Mouse (Mus musculus): ENCODE measurements around the gene Exosc2. TPM values are rescaled to one million over a fixed set of nuclear protein-coding genes. Genes with fewer than 3 reads are reported as not detected.
"Not testable (repeated sequence)": the region's sequence is repeated elsewhere in the genome, so short reads cannot be mapped to it uniquely, and the experiment has no call there.

Gene Exosc2
- polyA plus RNA-seq, 1 experiment from 2014 or later, result 44.0 TPM

- H3K4me3 ChIP-seq (replicated peaks; ENCODE audit: low read length), result no peak overlapping the region
- H3K4me2 ChIP-seq (ENCODE audit: low read length), result no peak overlapping the region
- no peak overlapping the region for H3K27ac ChIP-seq (ENCODE audit: low read length)
- H3K9ac ChIP-seq (replicated peaks; ENCODE audit: low read depth, low read length), result no peak overlapping the region
- H3K9me3 ChIP-seq (ENCODE audit: control insufficient read depth, low read length), result no peaks in the 10 kb centered on the region
- H3K27me3 ChIP-seq (replicated peaks; ENCODE audit: control insufficient read depth, insufficient read depth, low read length), result peaks cover 2% of the 10 kb centered on the region
- no peaks in the 10 kb centered on the region for H3K36me3 ChIP-seq (ENCODE audit: control insufficient read depth, insufficient read depth)
- no peaks in the 10 kb centered on the region for H3K4me1 ChIP-seq (replicated peaks; ENCODE audit: control insufficient read depth, insufficient read depth, low read length)
- no peak for ATAC-seq
- WGBS, result 72% methylated on average over 8 of the region's 8 CpGs
Measured at GRCm38 (mm10) chr2:31662939-31663803, 7.3 kb upstream of the Exosc2 start.

GRCm38 (mm10) chr2:31663804-31664180 is 6.7 kb upstream of the Exosc2 start:
- Histone ChIP-seq H3K27ac (ENCODE audit: low read length) (no peak overlapping the region), H3K27me3 (replicated peaks; ENCODE audit: control insufficient read depth, insufficient read depth, low read length) (peaks cover 2% of the 10 kb centered on the region), H3K9ac (replicated peaks; ENCODE audit: low read depth, low read length) (no peak overlapping the region), H3K4me2 (ENCODE audit: low read length) (no peak overlapping the region), H3K4me1 (replicated peaks; ENCODE audit: control insufficient read depth, insufficient read depth, low read length) (no peaks in the 10 kb centered on the region), H3K4me3 (replicated peaks; ENCODE audit: low read length) (no peak overlapping the region), H3K9me3 (ENCODE audit: control insufficient read depth, low read length) (no peaks in the 10 kb centered on the region), H3K36me3 (ENCODE audit: control insufficient read depth, insufficient read depth) (no peaks in the 10 kb centered on the region)
- ATAC-seq, result no peak
- WGBS, result 98% methylated on average over 1 of the region's 1 CpGs

- Histone ChIP-seq H3K27me3 (replicated peaks; ENCODE audit: control insufficient read depth, insufficient read depth, low read length) (0 out of 2 replicates have a peak, but pooled peaks cover 2% of the 10 kb centered on the region), H3K27ac (ENCODE audit: low read length) (no peak overlapping the region), H3K4me3 (replicated peaks; ENCODE audit: low read length) (no peak overlapping the region), H3K4me2 (ENCODE audit: low read length) (no peak overlapping the region), H3K4me1 (replicated peaks; ENCODE audit: control insufficient read depth, insufficient read depth, low read length) (peaks cover 11% of the 10 kb centered on the region), H3K9ac (replicated peaks; ENCODE audit: low read depth, low read length) (no peak overlapping the region), H3K9me3 (ENCODE audit: control insufficient read depth, low read length) (no peaks in the 10 kb centered on the region), H3K36me3 (ENCODE audit: control insufficient read depth, insufficient read depth) (no peaks in the 10 kb centered on the region)
- ATAC-seq, result no peak
- 25% methylated on average over 4 of the region's 4 CpGs for WGBS
Measured at GRCm38 (mm10) chr2:31667332-31667731, 3.2 kb upstream of the Exosc2 start.

GRCm38 (mm10) chr2:31678641-31679040 is 8.1 kb downstream of the Exosc2 start:
- H3K27ac ChIP-seq (ENCODE audit: low read length), result no peak overlapping the region
- H3K36me3 ChIP-seq (ENCODE audit: control insufficient read depth, insufficient read depth), result peaks cover 24% of the 10 kb centered on the region
- H3K27me3 ChIP-seq (replicated peaks; ENCODE audit: control insufficient read depth, insufficient read depth, low read length), result no peaks in the 10 kb centered on the region
- no peak for ATAC-seq
- no peak overlapping the region for H3K9ac ChIP-seq (replicated peaks; ENCODE audit: low read depth, low read length)
- WGBS, result 93% methylated on average over 6 of the region's 6 CpGs
- no peaks in the 10 kb centered on the region for H3K4me1 ChIP-seq (replicated peaks; ENCODE audit: control insufficient read depth, insufficient read depth, low read length)
- no peak overlapping the region for H3K4me3 ChIP-seq (replicated peaks; ENCODE audit: low read length)
- no peaks in the 10 kb centered on the region for H3K9me3 ChIP-seq (ENCODE audit: control insufficient read depth, low read length)
- no peak overlapping the region for H3K4me2 ChIP-seq (ENCODE audit: low read length)

GRCm38 (mm10) chr2:31681051-31681707 is 10.7 kb downstream of the Exosc2 start:
- ATAC-seq; H3K9ac ChIP-seq (replicated peaks; ENCODE audit: low read depth, low read length); H3K27ac ChIP-seq (ENCODE audit: low read length); H3K9me3 ChIP-seq (ENCODE audit: control insufficient read depth, low read length); H3K4me2 ChIP-seq (ENCODE audit: low read length); H3K27me3 ChIP-seq (replicated peaks; ENCODE audit: control insufficient read depth, insufficient read depth, low read length); H3K4me3 ChIP-seq (replicated peaks; ENCODE audit: low read length); H3K4me1 ChIP-seq (replicated peaks; ENCODE audit: control insufficient read depth, insufficient read depth, low read length): not testable (repeated sequence)
- peaks cover 17% of the 10 kb centered on the region for H3K36me3 ChIP-seq (ENCODE audit: control insufficient read depth, insufficient read depth)
- WGBS, result 88% methylated on average over 15 of the region's 15 CpGs

- H3K9ac ChIP-seq (replicated peaks; ENCODE audit: low read depth, low read length), result no peak overlapping the region
- H3K27me3 ChIP-seq (replicated peaks; ENCODE audit: control insufficient read depth, insufficient read depth, low read length), result no peaks in the 10 kb centered on the region
- no peak overlapping the region for H3K4me2 ChIP-seq (ENCODE audit: low read length)
- no peak overlapping the region for H3K27ac ChIP-seq (ENCODE audit: low read length)
- H3K9me3 ChIP-seq (ENCODE audit: control insufficient read depth, low read length), result no peaks in the 10 kb centered on the region
- no peak overlapping the region for H3K4me3 ChIP-seq (replicated peaks; ENCODE audit: low read length)
- 90% methylated on average over 6 of the region's 6 CpGs for WGBS
- H3K4me1 ChIP-seq (replicated peaks; ENCODE audit: control insufficient read depth, insufficient read depth, low read length), result no peaks in the 10 kb centered on the region
- H3K36me3 ChIP-seq (ENCODE audit: control insufficient read depth, insufficient read depth), result peaks cover 11% of the 10 kb centered on the region
- ATAC-seq, result no peak
Measured at GRCm38 (mm10) chr2:31681731-31682235, 11.3 kb downstream of the Exosc2 start.

GRCm38 (mm10) chr2:31683666-31684065 is 13.2 kb downstream of the Exosc2 start:
- no peak for ATAC-seq
- WGBS, result 31% methylated on average over 2 of the region's 2 CpGs
- H3K4me2 ChIP-seq (ENCODE audit: low read length), result no peak overlapping the region
- H3K4me3 ChIP-seq (replicated peaks; ENCODE audit: low read length), result no peak overlapping the region
- H3K36me3 ChIP-seq (ENCODE audit: control insufficient read depth, insufficient read depth), result peaks cover 9% of the 10 kb centered on the region
- H3K9ac ChIP-seq (replicated peaks; ENCODE audit: low read depth, low read length), result no peak overlapping the region
- H3K9me3 ChIP-seq (ENCODE audit: control insufficient read depth, low read length), result no peaks in the 10 kb centered on the region
- peaks cover 5% of the 10 kb centered on the region; the same call in 1 of the 2 replicates for H3K4me1 ChIP-seq (replicated peaks; ENCODE audit: control insufficient read depth, insufficient read depth, low read length)
- no peak overlapping the region for H3K27ac ChIP-seq (ENCODE audit: low read length)
- H3K27me3 ChIP-seq (replicated peaks; ENCODE audit: control insufficient read depth, insufficient read depth, low read length), result no peaks in the 10 kb centered on the region

GRCm38 (mm10) chr2:31688074-31688925 is 17.8 kb downstream of the Exosc2 start, which contains the start of gene Abl1:
TSS of gene Abl1 (plus strand) at chr2:31688376.
- peak within 1 kb of the TSS; percentile 98 for H3K27ac ChIP-seq (ENCODE audit: low read length)
- ATAC-seq, result peak; percentile 100
- H3K9me3 ChIP-seq (ENCODE audit: control insufficient read depth, low read length), result no peaks in the 10 kb centered on the region
- peaks cover 38% of the 10 kb centered on the region for H3K4me1 ChIP-seq (replicated peaks; ENCODE audit: control insufficient read depth, insufficient read depth, low read length)
- no peaks in the 10 kb centered on the region; the same call in 1 of the 2 replicates for H3K36me3 ChIP-seq (ENCODE audit: control insufficient read depth, insufficient read depth)
- H3K27me3 ChIP-seq (replicated peaks; ENCODE audit: control insufficient read depth, insufficient read depth, low read length), result no peaks in the 10 kb centered on the region
- WGBS, result under 1% methylated on average over 64 of the region's 64 CpGs
- peak within 1 kb of the TSS; percentile 83 for H3K4me3 ChIP-seq (replicated peaks; ENCODE audit: low read length)
- peak within 1 kb of the TSS; percentile 92 for H3K9ac ChIP-seq (replicated peaks; ENCODE audit: low read depth, low read length)
- peak within 1 kb of the TSS; percentile 73 for H3K4me2 ChIP-seq (ENCODE audit: low read length)

All from forebrain, embryonic 16.5 days (tissue).